Mouse (Mus musculus): ENCODE measurements at regions not wholly inside any gene's neighbourhood (a gene's known extent, or its start where the extent isn't known, plus 50 kb on each side); places are given as distances from the start of the nearest gene placed in this dataset.
"Not testable (repeated sequence)": the region's sequence is repeated elsewhere in the genome, so short reads cannot be mapped to it uniquely, and the experiment has no call there.

GRCm38 (mm10) chr10:43671785-43672184 lies 93.7 kb downstream of the Cd24a start:
- DNase-seq (ENCODE audit: low spot score in 2 of 2), result no peak

DNA sequence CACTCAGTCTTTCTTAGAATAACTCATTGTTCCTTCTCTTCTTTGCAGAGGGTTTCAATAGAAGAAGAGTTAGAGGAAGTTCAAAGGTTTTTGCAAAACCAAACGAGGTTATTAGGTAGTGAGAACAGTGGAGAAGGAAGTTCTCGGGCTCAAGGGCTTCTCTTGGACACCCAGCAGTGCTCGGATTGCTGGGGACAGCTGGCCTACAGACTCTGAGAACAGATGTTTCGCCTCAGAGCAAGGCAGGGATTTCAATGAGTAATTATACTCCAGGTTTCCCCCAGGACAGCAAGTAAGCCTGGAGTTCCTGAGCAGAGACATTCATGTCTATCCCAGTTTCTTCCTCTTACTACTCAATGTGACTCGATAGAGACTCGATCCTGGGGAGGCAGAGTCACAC lies 94.4 kb downstream of the Cd24a start:
- DNase-seq (ENCODE audit: low spot score in 2 of 2), result no peak

GRCm38 (mm10) chr10:43674749-43675148 lies 96.7 kb downstream of the Cd24a start:
- no peak for DNase-seq (ENCODE audit: low spot score in 2 of 2)

- DNase-seq (ENCODE audit: low spot score in 2 of 2), result not testable (repeated sequence)
These were observed 97.4 kb downstream of the Cd24a start for GRCm38 (mm10) chr10:43675495-43675894.

- DNase-seq (ENCODE audit: low spot score in 2 of 2), result no peak
These were observed 98.2 kb downstream of the Cd24a start for GRCm38 (mm10) chr10:43676289-43676688.

- DNase-seq (ENCODE audit: low spot score in 2 of 2), result no peak
These were observed 106.4 kb downstream of the Cd24a start for GRCm38 (mm10) chr10:43684247-43685033.

DNA sequence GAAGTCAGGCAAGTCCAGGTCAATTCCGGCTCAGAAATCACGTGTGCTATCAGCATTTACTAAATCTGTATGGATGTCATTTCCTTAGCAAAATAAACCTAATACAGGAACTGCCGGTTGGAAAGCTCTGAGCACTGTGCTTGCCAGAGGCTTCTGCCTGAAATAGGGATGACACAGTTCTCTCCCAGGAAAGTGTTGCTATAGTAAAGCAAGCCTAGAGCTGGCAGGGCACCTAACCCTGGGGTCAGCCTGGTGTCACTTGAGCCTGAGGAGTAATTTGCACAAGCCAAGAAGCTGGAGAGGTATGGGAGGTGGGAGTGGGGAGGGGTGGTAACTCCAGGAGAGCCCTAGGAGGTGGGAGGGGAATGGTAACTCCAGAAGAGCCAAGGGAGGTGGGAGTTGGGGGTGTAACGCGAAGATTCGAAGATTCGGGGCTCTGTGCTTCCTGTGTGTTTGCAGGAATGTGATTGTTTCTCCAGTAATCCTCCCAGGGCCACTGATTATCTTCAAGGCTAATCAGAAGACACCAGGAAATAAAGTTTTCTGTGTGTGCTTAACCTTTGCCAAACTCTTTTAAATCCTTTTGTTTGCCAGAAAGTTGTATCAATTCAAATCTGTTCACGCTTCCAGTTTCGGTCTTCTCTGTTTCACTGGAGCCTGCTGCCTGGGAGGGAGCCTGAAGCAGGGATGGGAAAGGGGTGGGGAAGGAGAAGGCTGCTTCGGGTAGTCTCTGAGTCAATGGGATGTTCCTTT lies 111.3 kb downstream of the Cd24a start:
- no peak for DNase-seq (ENCODE audit: low spot score in 2 of 2)

DNA sequence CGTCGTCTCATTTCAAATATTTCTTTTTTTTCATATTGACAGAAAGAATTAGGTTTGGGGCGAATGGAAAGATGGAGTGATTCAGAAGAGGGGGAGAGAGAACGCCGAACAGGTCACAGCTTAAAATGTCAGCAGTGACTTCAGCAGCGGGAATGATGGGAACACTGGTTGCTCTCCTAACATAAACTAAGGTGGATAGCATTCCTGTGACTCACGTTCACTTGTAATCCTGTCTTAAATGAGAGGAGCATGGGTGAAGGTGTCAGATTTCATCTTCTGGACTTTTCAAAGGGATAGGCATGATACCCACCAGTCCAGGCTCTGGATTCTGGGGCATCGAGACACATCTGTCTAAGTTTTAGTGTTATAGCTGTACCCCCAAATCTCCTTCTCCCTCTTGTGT lies 111.8 kb downstream of the Cd24a start:
- no peak for DNase-seq (ENCODE audit: low spot score in 2 of 2)

- DNase-seq (ENCODE audit: low spot score in 2 of 2), result no peak
These were observed 115.9 kb downstream of the Cd24a start for GRCm38 (mm10) chr10:43693974-43694373.

GRCm38 (mm10) chr10:43694508-43694907 lies 116.4 kb downstream of the Cd24a start:
- no peak for DNase-seq (ENCODE audit: low spot score in 2 of 2)

GRCm38 (mm10) chr10:43695470-43695869 lies 117.4 kb downstream of the Cd24a start:
- DNase-seq (ENCODE audit: low spot score in 2 of 2), result no peak

DNA sequence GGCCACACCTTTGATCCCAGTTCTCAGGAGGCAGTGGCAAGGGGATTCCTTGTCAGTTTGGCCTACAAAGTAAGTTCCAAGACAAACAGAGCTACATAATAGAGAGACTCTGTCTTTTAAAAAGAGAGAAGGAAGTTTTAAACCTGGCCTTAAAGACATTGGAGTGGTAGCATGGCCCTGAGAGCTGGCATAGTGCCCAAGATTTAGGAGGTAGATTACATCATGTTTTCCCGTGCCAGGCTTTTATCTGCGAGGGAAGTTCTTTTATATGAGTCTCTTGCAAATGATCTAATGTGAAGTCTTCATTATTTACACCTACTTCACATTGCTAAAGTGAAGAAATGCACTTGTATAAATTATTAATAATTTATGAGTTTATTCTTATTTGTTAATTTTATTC lies 119.8 kb downstream of the Cd24a start:
- DNase-seq (ENCODE audit: low spot score in 2 of 2), result no peak

GRCm38 (mm10) chr10:43700371-43701289 lies 122.5 kb downstream of the Cd24a start:
- no peak for DNase-seq (ENCODE audit: low spot score in 2 of 2)

DNA sequence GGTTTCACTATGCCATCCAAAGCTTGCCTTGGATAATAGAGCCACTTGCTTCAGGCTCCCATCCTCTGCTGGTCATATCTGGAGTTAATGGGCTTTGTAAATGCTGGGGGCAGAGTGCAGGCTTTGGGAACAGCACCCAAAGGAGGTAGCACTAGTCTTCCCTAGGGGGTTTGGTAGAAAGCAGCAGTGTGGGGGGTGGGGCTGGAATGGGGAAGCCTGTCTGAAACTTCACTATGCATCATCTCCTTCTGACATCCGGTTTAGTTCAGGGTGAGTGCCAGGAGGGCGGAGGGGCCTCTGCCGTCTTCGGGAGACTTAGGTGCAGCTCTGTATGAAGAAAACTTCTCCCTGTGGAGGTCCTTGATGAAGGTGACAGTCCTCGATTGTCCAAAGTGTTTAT lies 124.8 kb downstream of the Cd24a start:
- no peak for DNase-seq (ENCODE audit: low spot score in 2 of 2)

DNA sequence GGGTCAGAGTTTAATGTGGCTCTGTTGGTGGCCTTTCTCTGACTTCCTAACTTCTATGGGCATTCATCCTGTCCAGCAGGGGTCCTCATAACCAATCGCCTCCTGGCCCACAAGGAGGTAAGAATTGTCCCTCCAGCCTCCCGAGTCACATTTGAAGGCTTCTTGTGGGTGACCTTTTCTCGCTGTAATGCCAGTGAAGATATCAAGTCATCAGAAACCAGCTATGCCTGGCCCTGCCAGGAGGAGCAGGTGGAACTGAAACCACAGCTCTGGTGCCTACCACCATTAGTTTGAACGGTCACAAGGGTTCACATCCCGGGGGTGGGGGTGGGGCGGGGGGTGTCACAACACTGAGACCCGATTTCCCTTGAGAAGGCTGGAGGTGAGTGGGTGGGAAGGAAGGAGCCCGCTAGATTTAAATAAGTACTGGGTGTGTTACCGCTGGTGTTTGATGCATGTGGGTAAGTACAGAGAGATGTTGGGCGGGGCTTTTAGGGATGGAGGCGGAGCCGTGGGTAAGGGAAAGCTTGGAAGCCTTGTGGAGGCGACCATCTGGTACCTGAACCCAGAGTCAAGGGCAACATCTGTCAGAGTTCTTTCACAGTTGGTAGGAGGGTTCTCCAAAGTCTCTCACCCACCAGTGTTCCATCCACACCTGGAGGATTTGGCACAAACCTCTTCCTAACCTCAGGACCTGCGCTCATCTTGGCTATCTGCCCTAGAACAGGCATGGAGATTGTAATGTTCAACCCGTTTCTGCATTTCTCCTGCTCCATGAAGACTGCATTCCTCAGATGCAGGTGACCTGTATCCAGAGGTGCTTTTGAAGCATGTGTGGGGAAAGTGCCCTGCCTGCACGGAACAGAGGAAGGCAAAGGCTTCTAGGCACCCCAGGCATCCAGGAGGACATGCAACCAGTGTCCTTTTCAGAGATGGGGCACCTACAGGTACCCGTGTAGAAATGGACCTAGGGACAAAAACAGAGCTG lies 128.2 kb downstream of the Cd24a start:
- no peak for DNase-seq (ENCODE audit: low spot score in 2 of 2)

DNA sequence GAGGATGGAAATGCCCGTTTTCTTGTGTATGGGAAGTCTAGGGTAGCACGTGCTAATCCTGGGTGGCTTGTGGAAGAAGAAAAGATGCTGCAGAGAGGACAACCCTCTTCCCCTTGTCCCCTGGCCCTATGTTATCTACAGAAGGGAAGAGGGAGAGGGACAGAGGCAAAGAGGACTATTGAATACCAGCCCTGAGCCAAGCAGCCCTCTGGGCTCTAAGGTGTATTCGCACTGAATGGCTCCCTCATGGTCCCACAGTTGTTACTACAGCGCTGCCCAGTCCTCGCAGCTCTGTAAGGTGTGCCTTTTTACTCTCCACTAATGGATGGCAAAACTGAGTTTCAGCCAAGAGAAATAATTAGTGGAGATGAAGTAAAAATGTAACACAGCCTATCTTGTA lies 128.9 kb downstream of the Cd24a start:
- no peak for DNase-seq (ENCODE audit: low spot score in 2 of 2)

DNA sequence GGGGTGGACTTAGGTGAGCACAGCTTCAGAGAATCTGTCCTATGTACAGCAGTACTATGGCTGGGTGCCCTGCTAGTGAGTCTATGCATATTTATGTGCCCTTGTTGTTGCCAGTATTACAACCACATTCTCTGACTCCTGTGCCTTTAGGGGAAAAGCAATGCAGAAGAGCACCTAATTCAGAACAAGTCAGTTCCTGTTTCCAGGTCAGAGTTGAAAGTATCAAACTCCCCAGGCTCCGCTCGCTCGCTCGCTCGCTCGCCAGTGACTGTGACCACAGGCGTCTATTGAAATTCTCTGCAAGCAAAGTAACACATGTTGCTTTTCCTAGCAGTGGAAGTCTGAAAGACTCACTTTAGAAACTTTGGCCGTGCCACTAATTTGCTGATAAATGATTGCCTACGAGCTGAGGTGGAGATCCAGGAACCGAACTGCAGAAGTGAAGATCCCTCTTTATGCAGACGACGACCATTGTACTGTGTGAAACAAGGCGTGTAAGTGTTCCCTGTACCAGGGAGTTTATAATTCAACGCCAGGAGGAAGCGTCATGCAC lies 129.8 kb downstream of the Cd24a start:
- no peak for DNase-seq (ENCODE audit: low spot score in 2 of 2)

- DNase-seq (ENCODE audit: low spot score in 2 of 2), result no peak
These were observed 131.4 kb downstream of the Cd24a start for GRCm38 (mm10) chr10:43709278-43710033.

DNA sequence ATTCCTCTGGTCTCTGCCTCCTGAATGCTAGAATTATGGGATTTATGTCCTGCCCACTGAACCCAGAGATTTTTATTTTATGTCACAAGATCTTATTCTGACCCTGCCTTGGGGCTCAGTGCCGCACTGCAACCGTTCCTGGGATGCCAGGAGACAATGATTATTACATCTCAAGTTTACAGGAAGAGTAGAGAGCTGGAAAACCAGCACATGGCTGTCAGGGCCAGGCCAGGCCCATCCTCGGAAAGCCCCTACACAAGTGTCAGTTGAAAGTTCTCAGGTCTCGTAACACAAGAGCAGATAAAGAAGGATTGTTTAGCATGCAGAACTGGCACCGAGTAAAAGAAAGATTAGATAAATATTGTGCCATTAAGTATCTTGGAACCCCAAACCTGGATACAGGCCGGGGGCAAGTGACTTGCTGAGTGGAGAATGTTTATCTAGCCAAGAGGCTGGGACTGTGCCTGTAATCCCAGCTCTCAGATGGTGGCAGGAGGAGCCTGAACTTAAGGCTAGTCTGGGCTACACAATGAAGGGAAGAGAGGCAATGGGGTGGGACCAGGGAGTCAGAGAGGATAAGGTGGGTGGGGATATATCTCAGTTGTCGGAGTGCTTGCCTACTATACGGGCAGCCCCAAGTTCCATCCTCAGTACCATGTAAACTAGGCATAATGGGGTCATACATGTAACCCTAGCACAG lies 132.3 kb downstream of the Cd24a start:
- DNase-seq (ENCODE audit: low spot score in 2 of 2), result no peak

Measured in gastrocnemius, postnatal 4 days (tissue).